Mouse (Mus musculus) cortical plate, adult 2 months (tissue): ENCODE measurements around the gene Sptlc3. TPM values are rescaled to one million over a fixed set of nuclear protein-coding genes. Genes with fewer than 3 reads are reported as not detected.

Experiments used
- H3K27ac ChIP-seq: fragments of 200-500 bp; 2 replicates; pipeline ENCODE4 v1.5.1; 2012; ENCODE audit warnings: low read length, control low read depth, inconsistent platforms; ENCODE audit not compliant: insufficient read depth
- H3K4me1 ChIP-seq: fragments of 200-500 bp; 2 replicates; pipeline ENCODE4 v1.6.1; 2011; ENCODE audit warnings: low read length; ENCODE audit not compliant: control insufficient read depth, insufficient read depth
- H3K4me3 ChIP-seq: fragments of 200-500 bp; 2 replicates; pipeline ENCODE4 v1.5.1; 2011; ENCODE audit warnings: mild to moderate bottlenecking, low read length, control low read depth; ENCODE audit not compliant: insufficient read depth
- CTCF ChIP-seq: fragments of 200-500 bp; IDR thresholded peaks from 2 replicates; pipeline ENCODE4 v1.5.1; 2011; ENCODE audit warnings: mild to moderate bottlenecking, control low read depth, low read length; ENCODE audit not compliant: insufficient read depth; ENCODE audit errors: extremely low read depth
- POLR2A ChIP-seq: fragments of 200-500 bp; IDR thresholded peaks from 2 replicates; pipeline ENCODE4 v1.6.1; 2011; ENCODE audit warnings: mild to moderate bottlenecking, low read length, control low read depth; ENCODE audit not compliant: insufficient read depth; ENCODE audit errors: extremely low read depth
- polyA plus RNA-seq: library from polyadenylated mRNA; depleted of rRNA; stranded (reverse); fragments of >200 nt; gene quantifications from 2 replicates; pipeline ENCODE4 v1.2.3, GENCODE M21; 2012

Sptlc3 gene
- polyA plus RNA-seq, 1 experiment: 0.06 TPM

GRCm38 (mm10) chr2:139592109-139592508, 98.4 kb downstream of the Sptlc3 start:
- H3K4me1 ChIP-seq: no peaks in the 10 kb centered on the region
- no peak overlapping the region for H3K4me3 ChIP-seq
- TF ChIP-seq CTCF: no peak
- TF ChIP-seq POLR2A: no peak
- H3K27ac ChIP-seq: no peak overlapping the region

GRCm38 (mm10) chr2:139597229-139597628, 103.5 kb downstream of the Sptlc3 start:
- H3K27ac ChIP-seq: no peak overlapping the region
- no peaks in the 10 kb centered on the region for H3K4me1 ChIP-seq
- TF ChIP-seq CTCF: no peak
- no peak overlapping the region for H3K4me3 ChIP-seq

- TF ChIP-seq CTCF: no peak
- no peak for TF ChIP-seq POLR2A
- H3K4me3 ChIP-seq: no peak overlapping the region
Measured at GRCm38 (mm10) chr2:139601543-139602194, 108.0 kb downstream of the Sptlc3 start.

DNA sequence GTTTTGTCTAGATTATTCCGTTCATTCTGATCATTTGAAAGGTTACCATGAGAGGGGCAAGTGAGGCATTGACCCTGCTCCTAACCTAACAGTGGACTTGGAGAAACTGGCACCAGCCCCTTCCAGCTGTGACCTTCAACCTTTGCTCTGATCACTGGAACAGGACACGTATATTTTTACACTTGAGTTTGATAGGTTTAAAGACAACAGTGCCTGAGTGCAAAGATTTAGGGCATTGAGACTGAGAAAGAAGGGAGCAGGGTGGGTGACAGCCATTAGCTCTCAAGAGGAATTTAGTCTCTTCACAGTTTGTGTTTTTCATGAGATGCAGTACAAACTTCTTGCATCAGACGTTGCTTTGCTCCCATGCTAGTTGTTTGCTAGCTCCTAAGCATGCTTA, 114.5 kb downstream of the Sptlc3 start:
- TF ChIP-seq POLR2A (no peak), CTCF (no peak)
- Histone ChIP-seq H3K4me1 (no peaks in the 10 kb centered on the region), H3K4me3 (no peak overlapping the region), H3K27ac (no peak overlapping the region)

More at GRCm38 (mm10) chr2:139601543-139602194, 108.0 kb downstream of the Sptlc3 start:
- Histone ChIP-seq H3K4me1 (no peaks in the 10 kb centered on the region), H3K27ac (no peak overlapping the region)

- TF ChIP-seq POLR2A: no peak
- TF ChIP-seq CTCF: no peak
- Histone ChIP-seq H3K4me1 (no peaks in the 10 kb centered on the region), H3K4me3 (no peak overlapping the region), H3K27ac (no peak overlapping the region)
Measured at GRCm38 (mm10) chr2:139608810-139609209, 115.1 kb downstream of the Sptlc3 start.

DNA sequence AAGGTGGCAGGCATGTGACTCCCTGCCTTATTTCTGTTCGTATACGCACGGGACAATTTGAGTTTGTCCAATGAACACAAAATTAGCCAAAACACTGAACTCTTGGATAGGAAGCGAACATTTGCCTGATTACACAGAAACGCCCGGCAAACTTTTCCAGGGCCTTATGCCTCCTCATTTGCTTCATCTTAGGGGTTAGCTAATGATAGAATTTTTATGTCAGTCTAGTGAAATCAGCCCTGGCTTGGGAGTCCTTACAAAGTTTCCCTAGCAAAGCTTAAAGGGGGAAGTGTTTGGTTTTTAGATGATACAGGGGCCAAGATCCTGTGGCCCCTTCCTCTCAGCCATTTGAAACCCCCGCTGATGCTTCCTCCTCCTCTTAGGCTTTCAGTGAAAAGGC, 115.5 kb downstream of the Sptlc3 start:
- Histone ChIP-seq H3K27ac (no peak overlapping the region), H3K4me3 (no peak overlapping the region), H3K4me1 (no peaks in the 10 kb centered on the region)
- TF ChIP-seq CTCF (no peak), POLR2A (no peak)

DNA sequence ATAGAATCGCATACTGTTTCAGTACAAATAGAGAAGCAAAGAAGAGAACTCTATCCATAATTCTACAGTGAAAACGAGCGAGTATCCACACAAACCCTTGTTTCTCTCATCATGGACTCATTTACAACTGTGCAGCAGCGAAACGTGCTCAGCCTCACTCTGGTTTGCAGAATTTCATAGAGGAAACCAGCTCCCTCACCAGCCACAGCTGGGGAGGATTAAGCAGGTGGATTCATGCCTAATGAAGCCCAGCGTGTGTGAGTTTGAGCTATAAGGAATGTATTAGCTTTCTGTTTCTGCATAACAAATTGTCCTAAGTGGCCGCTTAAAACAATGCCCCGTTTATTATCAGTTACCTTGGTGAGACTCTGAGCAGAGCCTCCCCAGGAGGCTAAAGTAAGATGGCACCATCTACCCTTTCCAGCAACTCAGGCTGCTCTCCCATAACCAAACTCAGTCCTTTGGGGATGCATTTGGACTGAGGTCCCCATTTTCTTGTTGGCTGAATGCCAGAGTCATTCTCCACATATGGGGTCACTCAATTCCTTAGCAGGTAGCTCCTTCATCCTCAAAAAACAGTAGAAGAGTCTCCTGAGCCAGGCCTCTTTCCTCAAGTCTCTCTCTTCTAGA, 116.1 kb downstream of the Sptlc3 start:
- Histone ChIP-seq H3K27ac (no peak overlapping the region), H3K4me3 (no peak overlapping the region), H3K4me1 (no peaks in the 10 kb centered on the region)
- TF ChIP-seq POLR2A: no peak

DNA sequence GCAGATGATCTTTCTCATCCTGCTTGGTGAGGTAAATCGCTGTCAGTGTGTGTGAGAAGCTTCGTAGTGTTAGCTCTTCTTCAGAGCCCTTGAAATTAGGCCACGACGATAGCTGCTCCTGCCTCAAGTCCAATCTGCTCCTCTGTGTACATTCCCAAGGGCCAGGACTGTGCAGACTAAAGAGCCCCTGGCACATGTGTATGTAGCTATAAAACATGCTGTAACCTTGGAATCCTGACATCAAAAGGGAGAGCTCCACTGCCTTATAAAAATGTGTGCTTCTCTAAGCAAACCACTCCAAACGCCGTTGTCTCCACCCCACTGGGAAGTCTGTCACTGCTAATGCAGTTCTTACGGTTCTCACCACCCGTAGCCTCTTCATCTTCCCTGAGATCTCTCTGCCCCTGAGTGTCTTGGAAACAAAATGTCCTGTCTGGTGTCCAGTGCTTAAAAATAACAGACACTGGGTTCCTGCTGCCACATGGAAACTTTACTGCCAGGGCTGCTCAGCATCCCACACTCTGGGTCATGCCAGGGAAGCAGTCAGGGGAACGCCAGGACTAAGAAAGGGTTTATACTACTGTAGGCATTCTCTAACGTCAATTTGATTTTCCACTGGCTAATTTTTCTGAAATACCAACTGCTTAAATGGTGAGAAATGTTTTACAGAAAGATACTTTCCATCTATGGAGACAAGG, 118.8 kb downstream of the Sptlc3 start:
- TF ChIP-seq POLR2A (no peak), CTCF (no peak)
- no peaks in the 10 kb centered on the region for H3K4me1 ChIP-seq
- no peak overlapping the region for H3K4me3 ChIP-seq
- no peak overlapping the region for H3K27ac ChIP-seq

GRCm38 (mm10) chr2:139626496-139626895, 132.8 kb downstream of the Sptlc3 start:
- no peaks in the 10 kb centered on the region for H3K4me1 ChIP-seq
- H3K4me3 ChIP-seq: no peak overlapping the region
- TF ChIP-seq POLR2A (no peak), CTCF (no peak)
- no peak overlapping the region for H3K27ac ChIP-seq

- TF ChIP-seq POLR2A (no peak), CTCF (no peak)
- Histone ChIP-seq H3K4me3 (no peak overlapping the region), H3K4me1 (no peaks in the 10 kb centered on the region), H3K27ac (no peak overlapping the region)
Measured at GRCm38 (mm10) chr2:139628731-139629130, 135.0 kb downstream of the Sptlc3 start.
